Mouse (Mus musculus) liver, postnatal 0 days (tissue): ENCODE data around the gene Egfem1.

Experiments used
- CTCF ChIP-seq: sonication (generic); IDR thresholded peaks from 2 replicates; pipeline ENCODE4 v1.5.1; 2016; ENCODE audit warnings: antibody characterized with exemption, low read depth
- EP300 ChIP-seq: IDR thresholded peaks from 2 replicates; pipeline ENCODE4 v1.6.1; 2016; ENCODE audit warnings: antibody characterized with exemption, low read depth, mild to moderate bottlenecking

- TF ChIP-seq EP300: no peak
- no peak for TF ChIP-seq CTCF
Measured at GRCm38 (mm10) chr3:29117379-29117778, 35.6 kb downstream of the Egfem1 start.
